Mouse (Mus musculus) ES-Bruce4 (cell line): Measurements from ENCODE around the gene Cap2.

Source experiments
- CTCF ChIP-seq: IDR thresholded peaks from one replicate; pipeline ENCODE4 v1.8.1; 2011; ENCODE audit warnings: low read depth, low read length
- EP300 ChIP-seq: IDR thresholded peaks from 2 replicates; pipeline ENCODE4 v1.6.1; 2011; ENCODE audit warnings: low read depth, low read length; ENCODE audit not compliant: insufficient read depth
- POLR2A ChIP-seq: IDR thresholded peaks from one replicate; pipeline ENCODE4 v1.8.1; 2011; ENCODE audit warnings: low read length; ENCODE audit not compliant: insufficient read depth

DNA sequence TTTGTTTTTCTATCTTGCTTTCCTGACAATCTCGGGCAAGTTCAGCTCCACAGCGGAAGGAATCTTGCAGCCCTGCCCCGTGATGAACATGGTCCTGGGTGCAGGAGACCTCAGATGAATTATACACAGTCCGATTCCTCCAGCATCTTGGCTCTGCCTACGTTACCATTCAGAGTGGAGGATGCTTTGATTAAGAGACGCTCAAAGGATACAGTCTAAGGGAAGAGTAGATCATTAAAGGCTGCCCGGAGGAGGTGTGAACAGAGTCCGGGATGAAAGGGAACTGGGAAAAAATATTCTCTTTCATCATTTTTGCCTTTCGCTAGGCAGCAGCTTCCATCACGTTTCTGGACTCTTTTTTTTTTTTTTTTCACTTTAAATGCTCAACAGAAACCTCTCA is 27.4 kb downstream of the Cap2 start:
- TF ChIP-seq EP300 (no peak), POLR2A (no peak), CTCF (no peak)
